Mouse (Mus musculus) heart, adult 8-10 months (tissue): ENCODE results near the gene Cnot1. TPM values are rescaled to one million over a fixed set of nuclear protein-coding genes. Genes with fewer than 3 reads are reported as not detected.

Experiments used
- DNase-seq: peaks from one replicate; pipeline ENCODE4 v3.0.0; 2022; ENCODE audit warnings: low spot score
- microRNA-seq: library from miRNA; unstranded; fragments of <30 nt; microRNA quantifications from one replicate; pipeline ENCODE4 v1.2.0, GENCODE M21; 2022
- total RNA-seq, 4 experiments: library from RNA; stranded (reverse); gene quantifications; 2 replicates each; pipeline ENCODE4 v1.2.4; 2022

Cnot1 gene
- total RNA-seq, 4 experiments from 2014 or later = 92.8 to 123 (median 107) TPM

DNA sequence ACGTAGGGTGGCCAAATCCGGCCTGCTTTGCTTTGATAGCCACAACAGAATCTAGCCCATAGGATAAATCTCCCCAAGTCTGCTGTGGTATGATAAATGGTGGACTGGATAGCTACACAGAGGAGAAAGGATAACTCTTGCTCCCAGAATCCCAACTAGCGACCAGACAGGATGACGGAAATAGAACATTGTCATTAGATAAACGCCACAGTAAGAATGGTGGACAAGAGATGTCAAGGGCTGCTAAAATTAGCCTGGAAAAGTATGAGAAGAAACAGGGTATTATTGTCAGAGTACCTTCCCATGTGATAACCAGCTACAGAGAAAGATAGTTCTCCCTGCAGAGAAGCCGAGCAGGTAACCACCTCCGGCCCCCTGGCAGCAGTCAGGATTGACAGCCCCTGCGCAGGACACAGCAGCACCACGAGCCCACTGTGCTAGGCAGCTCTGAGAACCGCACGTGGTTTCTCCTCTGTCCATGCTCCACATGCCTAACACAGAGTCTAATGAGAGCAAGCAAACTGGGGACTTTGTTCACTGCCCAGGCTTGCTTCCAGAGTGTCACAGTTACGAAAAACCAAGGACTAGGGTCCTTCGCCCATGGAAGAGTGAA lies 116.2 kb downstream of the Cnot1 start:
- no peak for DNase-seq

DNA sequence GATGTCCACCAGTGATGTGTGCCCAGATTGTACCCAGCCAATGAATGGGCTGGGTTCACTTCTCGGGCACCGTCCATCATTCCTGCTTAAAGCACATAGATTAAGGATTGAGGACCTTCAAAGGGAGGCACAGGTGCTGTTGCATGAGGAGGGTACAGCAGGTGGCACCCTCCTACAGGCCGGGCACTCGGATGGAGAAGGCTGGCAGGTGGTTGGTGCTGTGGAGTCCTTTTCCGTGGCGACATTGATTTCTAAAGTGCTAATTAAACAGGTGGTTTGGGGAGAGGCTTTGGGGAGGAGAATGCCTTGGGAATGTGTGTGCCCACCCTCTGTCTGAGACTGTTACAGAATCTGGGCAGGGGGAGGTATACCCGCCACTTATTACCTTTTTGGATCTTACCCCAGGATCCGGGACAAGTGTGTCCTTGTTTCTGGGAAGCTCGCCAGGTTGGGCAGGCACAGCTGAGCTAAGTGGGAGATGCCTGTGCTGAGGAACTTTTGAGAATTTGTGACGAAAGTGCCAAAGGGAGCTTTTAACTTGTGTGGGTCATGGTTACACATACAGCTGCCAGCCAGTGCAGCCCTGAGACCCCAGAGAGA lies 119.1 kb downstream of the Cnot1 start:
- DNase-seq = no peak

DNA sequence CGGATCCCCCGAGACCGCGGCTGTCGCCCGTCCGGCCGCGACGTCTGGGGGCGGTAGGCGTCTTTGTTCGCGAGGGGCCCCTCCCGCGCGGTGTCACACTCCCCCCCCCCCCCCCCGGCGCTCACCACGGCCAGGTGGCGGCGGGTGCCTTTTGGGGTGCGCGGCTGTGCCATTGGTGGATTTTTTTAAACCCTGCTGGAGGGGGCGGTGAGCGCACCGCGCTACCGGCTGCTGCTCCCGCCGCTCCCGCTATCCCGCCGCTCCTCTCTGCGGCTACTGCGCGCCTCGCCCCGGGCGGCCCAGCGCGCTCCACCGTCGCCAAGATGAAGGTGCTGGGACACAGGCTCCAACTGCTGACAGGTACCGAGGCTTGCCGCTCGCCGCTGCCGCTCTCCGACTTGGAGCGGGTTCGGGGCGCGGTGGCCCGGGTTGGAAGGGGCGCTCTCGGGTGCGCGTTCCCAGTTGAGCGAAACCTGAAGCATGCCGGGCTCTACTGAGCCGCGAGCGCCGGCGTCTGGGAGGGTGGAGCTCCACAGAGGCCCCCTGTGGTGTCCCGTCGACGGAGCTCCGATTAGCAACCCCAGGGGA lies 129.1 kb downstream of the Cnot1 start:
- no peak for DNase-seq

- no peak for DNase-seq
These were observed 129.7 kb downstream of the Cnot1 start for GRCm38 (mm10) chr8:95677591-95678023.

GRCm38 (mm10) chr8:95676631-95677030 lies 130.6 kb downstream of the Cnot1 start, which contains the start of gene Ndrg4:
TSS of gene Ndrg4 (plus strand) at chr8:95676980.
- no peak for DNase-seq

- DNase-seq = no peak
These were observed 134.5 kb downstream of the Cnot1 start for GRCm38 (mm10) chr8:95672811-95673210.

DNA sequence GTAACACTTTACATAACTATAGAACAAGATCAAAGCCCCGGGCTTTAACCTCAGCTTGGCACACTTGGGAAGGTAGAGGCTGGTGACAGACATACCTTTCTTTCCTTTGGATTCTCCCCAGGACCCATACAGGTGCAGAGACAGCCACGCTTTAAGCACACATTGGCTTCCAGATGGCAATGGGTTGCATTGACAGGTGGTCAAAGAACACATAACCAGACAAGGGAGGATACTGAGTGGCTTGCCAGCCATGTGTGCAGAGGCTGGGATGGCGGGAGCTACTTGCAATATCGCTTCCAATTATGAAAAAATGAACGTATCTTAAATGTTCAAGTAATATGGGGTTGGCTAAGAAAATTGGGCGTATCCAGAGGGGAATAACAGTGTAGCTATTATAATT lies 135.4 kb downstream of the Cnot1 start:
- DNase-seq = no peak

GRCm38 (mm10) chr8:95669967-95670366 lies 137.3 kb downstream of the Cnot1 start:
- no peak for DNase-seq

Small RNAs within 50 kb of the gene (microRNA-seq; reads per million reads assigned to microRNA genes)
- gene Mir7073 = not detected

Other genes with a start within 250 kb of the Cnot1 start
- gene Prss54, start 231.1 kb downstream of the Cnot1 start, total RNA-seq = not detected
- 1 to 10 TPM in 3 of 4 experiments, under 1 TPM in 1; 0.71 to 1.9 (median 1.3) TPM for gene Gins3, start 174.0 kb downstream of the Cnot1 start, total RNA-seq
- gene Ndrg4, start 130.5 kb downstream of the Cnot1 start, total RNA-seq = 100 to 1,000 TPM; 116 to 156 (median 143) TPM
- gene Setd6, start 91.6 kb downstream of the Cnot1 start, total RNA-seq = 10 to 100 TPM; 12.6 to 15.3 (median 14.0) TPM
- 100 to 1,000 TPM in 1 of 4 experiments, 10 to 100 TPM in 3; 63.8 to 106 (median 80.1) TPM for gene Sap18b, start 17.9 kb upstream of the Cnot1 start, total RNA-seq
- 10 to 100 TPM; 11.2 to 13.5 (median 12.4) TPM for gene Slc38a7, start 46.1 kb upstream of the Cnot1 start, total RNA-seq
- gene Got2, start 81.1 kb upstream of the Cnot1 start, total RNA-seq = 100 to 1,000 TPM; 775 to 831 (median 786) TPM